Mouse (Mus musculus): ENCODE data around the gene Celf2.

The Celf2 gene

DNA sequence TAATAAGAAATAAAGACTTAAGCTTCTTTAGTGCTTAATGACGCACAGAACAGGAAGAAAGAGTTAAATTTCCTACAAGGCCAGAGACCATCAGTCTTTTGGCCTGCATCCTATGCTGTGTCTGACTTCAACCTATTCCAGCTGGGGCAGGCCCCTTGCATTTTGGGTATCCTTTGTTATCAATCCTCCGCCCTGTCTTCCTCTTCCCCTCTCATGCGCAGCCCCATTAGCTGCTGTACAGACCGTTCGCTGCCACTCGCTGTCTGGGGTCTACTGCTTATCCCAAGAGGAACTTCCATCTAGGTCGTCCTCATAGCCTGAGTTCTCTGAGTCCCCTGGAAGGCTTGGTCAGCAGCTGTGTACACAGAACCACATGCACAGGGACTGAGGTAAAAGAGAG is 996.2 kb downstream of the Celf2 start:
- no peak for DNase-seq (ENCODE audit: extremely low read depth, low read depth)

- no peak for DNase-seq (ENCODE audit: extremely low read depth, low read depth)
Observed at GRCm38 (mm10) chr2:6507071-6507470, 1002.3 kb downstream of the Celf2 start.

DNA sequence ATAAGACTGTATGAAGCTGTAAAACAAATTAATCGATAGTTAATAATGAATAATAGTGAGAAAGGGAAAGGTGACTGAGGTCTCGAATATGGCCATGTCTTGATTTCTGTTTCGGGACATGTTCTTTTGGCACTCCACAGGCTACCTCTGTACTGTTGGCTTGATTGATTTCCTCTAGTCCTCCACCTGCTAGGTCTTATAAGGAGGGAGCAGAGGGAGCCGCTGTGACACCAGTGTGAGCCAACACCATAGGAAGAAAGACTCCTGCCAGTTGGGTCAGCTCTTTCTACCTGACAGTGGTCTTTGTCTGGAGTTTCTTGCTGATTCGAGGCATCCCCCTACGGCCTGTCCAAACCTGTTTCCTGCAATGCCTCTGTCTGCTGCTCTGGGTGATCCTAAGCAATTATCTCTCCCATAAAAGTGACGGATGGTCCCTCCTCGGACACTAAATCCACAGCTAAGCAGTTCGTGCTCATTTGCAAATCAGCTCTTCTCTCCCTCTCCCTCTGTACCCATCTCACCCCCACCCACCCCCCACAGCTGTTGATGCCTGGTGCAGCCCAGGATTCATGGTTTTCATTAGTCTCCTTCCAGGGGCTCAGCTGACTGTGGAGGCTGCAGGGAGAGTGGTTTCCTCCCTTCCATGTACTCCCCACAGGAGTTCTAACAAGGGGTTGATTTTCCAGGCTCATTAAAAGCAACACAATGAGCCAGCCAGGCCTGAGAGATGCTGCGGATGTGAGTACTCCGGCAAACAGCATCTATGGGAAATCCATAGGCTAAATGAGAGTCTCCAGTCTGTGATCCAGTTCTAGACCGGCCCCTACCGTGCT is 1003.2 kb downstream of the Celf2 start:
- DNase-seq (ENCODE audit: extremely low read depth, low read depth), result no peak

DNA sequence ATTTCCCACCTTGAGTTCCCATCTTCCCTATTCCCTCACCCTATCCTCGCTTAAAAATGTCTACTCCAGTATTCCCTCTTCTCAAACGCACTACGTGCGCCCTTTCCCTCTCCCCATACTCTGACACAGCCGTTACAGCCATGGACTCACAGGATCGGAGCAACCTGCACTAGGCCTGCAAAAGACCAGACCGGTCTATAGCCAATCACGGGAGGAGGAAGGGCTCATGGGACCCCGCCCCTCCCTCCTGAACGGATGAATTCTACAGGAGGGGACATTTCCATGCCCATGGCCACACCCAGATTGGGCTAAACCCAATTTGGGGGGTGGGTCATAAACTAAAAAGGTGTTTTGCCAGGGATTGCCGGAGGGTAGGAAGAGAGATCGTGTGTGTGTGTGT is 1003.8 kb downstream of the Celf2 start:
- DNase-seq (ENCODE audit: extremely low read depth, low read depth), result no peak

DNA sequence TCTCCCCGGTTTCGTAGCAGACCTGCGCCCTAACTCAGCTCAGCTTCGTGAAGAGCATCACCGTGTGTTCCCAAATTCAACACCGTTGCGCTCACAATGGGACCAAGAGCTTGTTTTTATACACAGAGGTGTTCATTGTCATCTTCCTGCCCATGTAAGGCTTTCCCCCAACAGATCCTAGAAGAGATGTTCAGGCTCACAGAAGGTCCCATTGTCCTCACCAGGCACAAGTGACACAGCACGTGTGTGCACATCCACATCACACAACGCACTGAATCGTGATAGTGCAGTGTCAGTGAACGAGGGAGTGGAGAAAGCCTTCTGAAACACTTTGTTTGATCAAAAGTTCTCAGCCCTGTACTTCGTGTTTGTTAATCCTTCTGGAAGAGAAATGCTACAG is 1011.3 kb downstream of the Celf2 start:
- DNase-seq (ENCODE audit: extremely low read depth, low read depth), result no peak

GRCm38 (mm10) chr2:6497636-6498035 is 1011.7 kb downstream of the Celf2 start:
- no peak for DNase-seq (ENCODE audit: extremely low read depth, low read depth)

DNA sequence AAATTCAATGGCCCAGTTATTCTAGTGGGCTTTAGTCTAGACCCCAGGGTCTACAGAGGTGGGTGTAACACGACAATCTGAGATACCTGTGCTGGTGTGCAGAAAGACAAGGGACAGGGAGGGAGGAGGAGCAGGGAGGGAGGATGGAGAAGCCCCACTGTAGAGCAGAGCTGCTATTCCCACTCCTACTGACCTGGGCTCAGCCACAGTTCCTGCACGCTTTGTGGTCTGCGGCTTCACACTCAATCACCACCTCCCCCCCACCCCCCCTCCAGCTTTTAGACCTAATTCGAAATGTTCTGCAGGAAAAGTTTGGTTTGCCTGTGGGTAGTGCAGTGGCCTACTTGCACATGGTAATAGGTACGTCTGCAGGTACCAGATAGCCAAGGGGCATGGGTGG is 1015.5 kb downstream of the Celf2 start:
- DNase-seq (ENCODE audit: extremely low read depth, low read depth), result no peak

DNA sequence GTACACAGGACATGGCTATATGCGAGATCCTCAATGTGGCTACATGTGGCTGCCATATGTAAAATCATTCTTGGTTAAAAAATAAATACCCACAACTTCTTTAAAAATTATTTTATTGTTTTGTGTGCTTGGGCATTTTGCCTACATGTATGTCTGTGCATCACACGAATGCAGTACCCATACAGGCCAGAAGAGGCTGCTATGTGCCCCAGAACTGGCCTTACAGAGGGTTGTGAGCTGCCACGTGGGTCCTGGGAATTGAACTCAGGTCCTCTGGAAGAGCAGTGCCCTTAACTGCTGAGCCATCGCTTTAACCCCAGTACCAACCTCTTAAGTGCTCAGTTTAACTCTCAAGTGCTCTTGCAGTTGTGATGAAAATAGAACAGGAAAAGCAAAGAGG is 1018.5 kb downstream of the Celf2 start:
- no peak for DNase-seq (ENCODE audit: extremely low read depth, low read depth)

GRCm38 (mm10) chr2:6490076-6490475 is 1019.3 kb downstream of the Celf2 start:
- no peak for DNase-seq (ENCODE audit: extremely low read depth, low read depth)
